Mouse (Mus musculus): ENCODE measurements around the gene Tmem132d.

- no peak for TF ChIP-seq CTCF (IDR thresholded peaks at IDR 0.05; ENCODE audit: control insufficient read depth, insufficient read depth, insufficient read length)
- TF ChIP-seq MYOD1 (IDR thresholded peaks at IDR 0.05; ENCODE audit: control insufficient read depth, insufficient read length, low read depth): no peak
- TF ChIP-seq FOSL1 (IDR thresholded peaks at IDR 0.05; ENCODE audit: insufficient read depth, low read length, poor library complexity, severe bottlenecking): no peak
- TF ChIP-seq MAX (IDR thresholded peaks at IDR 0.05): no peak
- no peak for TF ChIP-seq USF1 (IDR thresholded peaks at IDR 0.05; ENCODE audit: low read depth)
Measured at GRCm38 (mm10) chr5:128122656-128123055, 310.2 kb downstream of the Tmem132d start.
